Mouse (Mus musculus): Measurements from ENCODE around the gene Lpcat2. TPM values are rescaled to one million over a fixed set of nuclear protein-coding genes. Genes with fewer than 3 reads are reported as not detected.
"Not testable (repeated sequence)": the region's sequence is repeated elsewhere in the genome, so short reads cannot be mapped to it uniquely, and the experiment has no call there.

Lpcat2 gene
- total RNA-seq, 2 experiments from 2014 or later, result 8.6 to 29.0 TPM

DNA sequence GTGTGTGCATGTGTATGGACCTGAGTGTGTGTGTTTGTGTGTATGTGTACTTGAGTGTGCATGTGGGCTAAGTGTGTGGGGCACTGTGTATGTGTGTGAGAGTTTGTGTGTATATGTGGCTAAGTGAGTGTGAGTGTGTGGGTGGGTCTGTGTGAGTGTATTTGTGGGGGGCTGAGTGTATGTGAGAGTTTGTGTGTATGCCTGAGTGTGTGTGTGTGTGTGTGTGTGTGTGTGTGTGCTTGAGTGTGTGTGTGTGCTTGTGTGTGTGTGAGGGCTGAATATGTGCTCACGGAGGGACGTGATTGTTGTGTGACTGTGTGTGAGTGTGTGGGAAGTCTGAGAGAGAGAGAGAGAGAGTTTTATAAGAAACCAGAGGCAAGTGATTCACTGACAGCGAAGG, 3.8 kb upstream of the Lpcat2 start:
- ATAC-seq (replicated peaks; ENCODE audit: low FRiP score, poor library complexity, severe bottlenecking), result no peak

GRCm38 (mm10) chr8:92853188-92853983, 1.8 kb upstream of the Lpcat2 start:
- no peak for ATAC-seq (replicated peaks; ENCODE audit: low FRiP score, poor library complexity, severe bottlenecking)

- ATAC-seq (replicated peaks; ENCODE audit: low FRiP score, poor library complexity, severe bottlenecking), result no peak
Observed at GRCm38 (mm10) chr8:92854673-92855072, 466 bp upstream of the Lpcat2 start.

- no peak for ATAC-seq (replicated peaks; ENCODE audit: low FRiP score, poor library complexity, severe bottlenecking)
Observed at GRCm38 (mm10) chr8:92856273-92856986, 1.3 kb downstream of the Lpcat2 start.

- no peak for ATAC-seq (replicated peaks; ENCODE audit: low FRiP score, poor library complexity, severe bottlenecking)
Observed at GRCm38 (mm10) chr8:92858475-92859182, 3.5 kb downstream of the Lpcat2 start.

GRCm38 (mm10) chr8:92861977-92862376, 6.8 kb downstream of the Lpcat2 start:
- ATAC-seq (replicated peaks; ENCODE audit: low FRiP score, poor library complexity, severe bottlenecking), result no peak

GRCm38 (mm10) chr8:92870281-92870680, 15.1 kb downstream of the Lpcat2 start:
- ATAC-seq (replicated peaks; ENCODE audit: low FRiP score, poor library complexity, severe bottlenecking), result no peak

GRCm38 (mm10) chr8:92872063-92872759, 17.1 kb downstream of the Lpcat2 start:
- no peak for ATAC-seq (replicated peaks; ENCODE audit: low FRiP score, poor library complexity, severe bottlenecking)

DNA sequence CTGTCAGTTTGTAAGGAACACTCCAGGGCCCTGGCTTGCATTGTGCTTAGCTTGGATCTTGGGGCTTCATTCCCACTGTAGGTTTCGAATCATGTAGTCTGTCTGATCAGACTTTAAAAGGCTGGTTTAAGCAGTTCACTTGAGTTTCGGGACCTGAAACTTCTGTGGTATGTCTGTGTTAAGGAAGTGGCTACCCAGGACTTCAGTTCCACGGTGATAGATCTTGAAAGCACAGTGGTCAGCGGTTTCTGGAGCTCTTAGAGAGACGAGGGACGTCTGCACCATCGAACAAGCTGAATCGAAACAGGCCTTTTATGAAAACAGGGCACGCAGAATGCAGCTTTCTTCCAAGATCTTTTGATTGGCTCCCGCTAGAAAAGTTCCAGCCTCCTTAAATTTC, 20.7 kb downstream of the Lpcat2 start:
- no peak for ATAC-seq (replicated peaks; ENCODE audit: low FRiP score, poor library complexity, severe bottlenecking)

DNA sequence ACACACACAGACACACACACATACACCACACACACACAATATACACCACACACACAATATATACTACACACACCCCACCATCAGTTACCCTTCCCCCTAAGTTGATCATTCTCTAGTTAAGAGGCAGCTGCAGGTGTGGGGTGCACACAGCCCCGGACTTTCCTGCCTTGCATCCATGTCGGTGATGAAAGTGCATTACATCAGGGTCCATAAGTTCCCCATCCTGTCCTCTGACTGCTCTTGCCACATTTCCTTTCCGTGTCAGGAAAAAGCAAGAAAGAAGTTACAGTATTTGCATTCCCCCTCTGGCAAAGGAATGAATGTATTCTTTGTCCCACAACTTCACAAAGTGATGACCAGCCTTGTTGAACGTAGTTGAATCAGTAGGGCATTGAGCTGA, 26.1 kb downstream of the Lpcat2 start:
- ATAC-seq (replicated peaks; ENCODE audit: low FRiP score, poor library complexity, severe bottlenecking), result no peak

DNA sequence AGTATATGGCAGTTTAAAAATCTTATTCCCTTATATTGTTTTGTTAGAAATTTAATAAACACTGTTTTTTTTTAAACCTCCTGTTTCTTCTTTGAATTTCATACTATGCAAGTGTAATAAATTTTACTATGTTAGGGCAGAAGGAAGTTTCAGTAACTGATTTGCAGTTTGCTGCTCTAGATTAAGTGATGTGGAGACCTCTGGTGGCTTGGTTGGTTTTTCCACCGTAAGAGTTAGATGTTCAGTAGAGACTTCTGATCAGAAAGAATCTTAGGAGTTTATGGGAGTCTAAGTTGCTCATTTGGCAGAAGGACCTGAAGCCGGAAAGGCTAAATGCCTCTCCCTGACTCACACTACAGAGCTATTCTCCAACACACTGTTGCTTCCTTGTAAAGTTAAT, 28.6 kb downstream of the Lpcat2 start:
- no peak for ATAC-seq (replicated peaks; ENCODE audit: low FRiP score, poor library complexity, severe bottlenecking)

GRCm38 (mm10) chr8:92892216-92892615, 37.1 kb downstream of the Lpcat2 start:
- not testable (repeated sequence) for ATAC-seq (replicated peaks; ENCODE audit: low FRiP score, poor library complexity, severe bottlenecking)

DNA sequence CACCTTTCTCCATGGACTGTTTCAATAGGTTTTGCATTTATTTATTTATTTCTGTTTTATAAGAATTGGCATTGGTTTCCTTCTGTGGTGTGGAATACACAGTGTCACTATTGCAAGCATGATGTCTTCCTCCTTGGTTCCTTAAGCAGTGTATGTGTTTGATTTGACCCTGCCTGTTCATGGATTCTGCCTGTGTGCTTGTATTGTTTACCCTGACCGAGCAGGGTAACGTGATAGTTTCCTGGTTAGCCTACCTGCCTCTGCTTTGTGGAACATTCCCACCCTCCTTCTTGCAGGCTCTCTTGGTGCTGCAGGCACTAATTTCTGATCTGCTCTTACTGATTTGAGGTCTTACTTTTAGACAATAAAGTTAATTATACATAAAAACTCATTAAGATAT, 38.7 kb downstream of the Lpcat2 start:
- no peak for ATAC-seq (replicated peaks; ENCODE audit: low FRiP score, poor library complexity, severe bottlenecking)

DNA sequence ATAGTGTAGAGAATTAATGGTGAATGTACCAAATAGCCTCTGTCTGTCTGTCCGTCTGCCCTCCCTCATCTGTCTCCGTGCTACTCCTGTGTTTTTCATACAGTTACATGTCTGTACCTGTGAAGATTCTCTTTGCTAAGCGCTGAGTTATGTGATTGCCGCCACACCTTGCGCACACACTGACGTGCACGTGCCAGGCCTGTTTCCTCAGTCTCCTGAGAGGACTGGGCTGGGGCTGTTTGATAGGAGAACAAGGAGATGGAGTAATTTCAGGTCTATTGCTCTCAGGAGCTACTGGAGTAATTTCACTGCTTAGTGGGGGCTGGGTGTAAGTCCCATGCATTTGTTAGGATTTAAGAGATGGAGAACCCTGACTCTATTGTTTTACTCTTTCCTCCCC, 39.9 kb downstream of the Lpcat2 start:
- no peak for ATAC-seq (replicated peaks; ENCODE audit: low FRiP score, poor library complexity, severe bottlenecking)

- ATAC-seq (replicated peaks; ENCODE audit: low FRiP score, poor library complexity, severe bottlenecking), result no peak
Observed at GRCm38 (mm10) chr8:92896056-92896455, 40.9 kb downstream of the Lpcat2 start.

DNA sequence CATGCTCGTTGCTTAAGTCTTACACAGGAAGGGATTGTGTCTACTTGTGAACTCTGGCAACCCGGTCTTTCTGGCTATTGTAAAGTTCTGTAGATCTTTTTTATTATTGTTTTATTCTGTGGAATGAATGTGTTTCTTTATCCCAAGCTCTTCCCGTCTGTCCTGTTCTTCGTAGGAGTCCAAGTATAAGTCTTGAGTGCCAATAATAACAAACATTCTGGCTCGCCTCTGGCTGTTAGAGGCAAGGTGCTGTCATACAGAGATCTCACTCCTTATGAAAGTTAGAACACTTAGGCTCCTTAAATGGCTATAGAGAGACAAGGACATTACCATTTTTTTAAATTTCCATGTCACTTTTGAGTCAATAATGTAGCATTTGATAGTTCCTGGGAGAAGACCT, 41.5 kb downstream of the Lpcat2 start:
- ATAC-seq (replicated peaks; ENCODE audit: low FRiP score, poor library complexity, severe bottlenecking), result no peak

DNA sequence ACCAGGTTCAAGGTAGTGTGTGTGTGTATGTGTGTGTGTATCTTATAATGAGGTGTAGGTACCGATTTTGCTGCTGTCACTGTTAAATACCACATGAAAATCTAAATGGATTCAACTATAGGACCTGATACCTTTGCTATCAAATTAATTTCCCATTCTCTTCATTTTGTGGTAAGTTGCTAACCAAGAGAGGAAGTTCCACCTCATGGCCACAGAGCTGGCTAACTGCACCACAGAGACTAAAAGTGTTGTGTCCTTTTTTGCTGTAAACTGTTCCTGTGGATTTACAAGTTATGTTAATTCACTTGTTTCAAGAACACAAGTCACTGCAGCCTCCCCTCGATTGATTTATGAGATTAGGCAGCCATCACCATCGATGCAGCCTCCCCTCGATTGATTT, 42.7 kb downstream of the Lpcat2 start:
- ATAC-seq (replicated peaks; ENCODE audit: low FRiP score, poor library complexity, severe bottlenecking), result no peak

DNA sequence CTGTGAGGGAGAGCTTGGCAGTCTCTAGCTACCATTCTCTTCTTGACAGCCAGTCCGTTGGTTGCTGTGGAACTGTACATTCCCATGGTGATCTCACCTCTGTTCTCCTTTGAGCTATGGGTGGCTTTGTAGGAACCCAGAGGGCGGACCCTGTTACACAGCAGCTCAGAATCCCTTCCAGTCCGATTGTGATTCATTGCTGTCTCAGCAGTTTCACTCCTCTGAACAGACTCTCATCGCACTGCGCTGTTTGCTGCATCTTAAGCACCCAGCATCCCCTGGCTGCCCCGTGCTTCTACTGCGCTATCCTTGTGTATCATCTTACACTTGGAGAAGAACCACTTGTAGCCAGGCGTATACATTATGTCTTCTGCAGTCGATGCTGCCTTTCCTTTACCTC, 44.5 kb downstream of the Lpcat2 start:
- no peak for ATAC-seq (replicated peaks; ENCODE audit: low FRiP score, poor library complexity, severe bottlenecking)

- no peak for ATAC-seq (replicated peaks; ENCODE audit: low FRiP score, poor library complexity, severe bottlenecking)
Observed at GRCm38 (mm10) chr8:92901107-92901506, 46.0 kb downstream of the Lpcat2 start, which contains the start of gene Capns2. Gene Capns2, plus strand, starts transcription at chr8:92901407.

DNA sequence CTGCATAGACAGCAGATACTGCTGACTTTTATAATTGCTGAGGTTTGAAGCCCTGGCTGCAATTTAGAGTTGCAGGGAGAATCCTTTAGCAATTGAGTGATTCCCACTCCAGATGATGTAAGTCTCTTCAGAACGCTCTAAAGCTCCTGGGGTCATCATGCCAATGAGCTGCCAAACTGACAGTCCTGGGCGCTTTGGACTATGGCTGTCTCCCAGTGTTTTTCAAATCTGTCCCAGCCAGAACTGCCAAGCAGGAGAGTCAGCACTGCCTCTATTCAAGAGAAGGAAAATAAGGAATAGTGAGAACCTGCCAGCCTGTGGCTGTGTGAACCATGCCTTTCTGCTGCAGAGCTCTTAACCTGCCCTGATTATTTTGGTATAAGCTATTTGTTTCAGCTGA, 47.8 kb downstream of the Lpcat2 start:
- no peak for ATAC-seq (replicated peaks; ENCODE audit: low FRiP score, poor library complexity, severe bottlenecking)
